Mouse (Mus musculus) megakaryocyte, adult 5-6 weeks (primary cell): Measurements from ENCODE around the gene Uqcrfs1. TPM values are rescaled to one million over a fixed set of nuclear protein-coding genes. Genes with fewer than 3 reads are reported as not detected.

Source experiments
- ATAC-seq: 2 replicates; pipeline ENCODE4 v1.8.0; 2016; ENCODE audit warnings: mild to moderate bottlenecking, inconsistent platforms; ENCODE audit not compliant: poor library complexity, severe bottlenecking
- total RNA-seq, 2 experiments: library from RNA; stranded (forward) in 1 of 2; stranded (reverse) in 1 of 2; fragments of 153-499, 151-499 nt in 1 of 2; fragments of 221-1000, 200-1000 nt in 1 of 2; gene quantifications; 2 replicates each; pipeline versions ENCODE4 v1.2.3 to v1.2.4; 2015 to 2017

Gene Uqcrfs1
- total RNA-seq (2015), result 168 and 198 TPM in 2 replicates
- 108 and 114 TPM in 2 replicates for total RNA-seq (2017)

GRCm38 (mm10) chr13:30544856-30545604 is at the start of gene Uqcrfs1:
Gene Uqcrfs1, minus strand, starts transcription at chr13:30545362.
- peak; percentile 94 for ATAC-seq

GRCm38 (mm10) chr13:30585786-30586185 is 40.6 kb upstream of the Uqcrfs1 start:
- no peak for ATAC-seq

GRCm38 (mm10) chr13:30582541-30582940 is 37.4 kb upstream of the Uqcrfs1 start:
- ATAC-seq, result peak; percentile 94

- ATAC-seq, result no peak
Observed at GRCm38 (mm10) chr13:30578806-30579205, 33.6 kb upstream of the Uqcrfs1 start.

- peak; percentile 95 for ATAC-seq
Observed at GRCm38 (mm10) chr13:30576819-30577218, 31.7 kb upstream of the Uqcrfs1 start.

GRCm38 (mm10) chr13:30572971-30573370 is 27.8 kb upstream of the Uqcrfs1 start:
- peak; percentile 65 for ATAC-seq

GRCm38 (mm10) chr13:30570182-30570581 is 25.0 kb upstream of the Uqcrfs1 start:
- ATAC-seq, result no peak

- no peak for ATAC-seq
Observed at GRCm38 (mm10) chr13:30567571-30567970, 22.4 kb upstream of the Uqcrfs1 start.

GRCm38 (mm10) chr13:30566767-30567166 is 21.6 kb upstream of the Uqcrfs1 start:
- ATAC-seq, result peak; percentile 76

GRCm38 (mm10) chr13:30560603-30561002 is 15.4 kb upstream of the Uqcrfs1 start:
- ATAC-seq, result no peak

GRCm38 (mm10) chr13:30560052-30560451 is 14.9 kb upstream of the Uqcrfs1 start:
- no peak for ATAC-seq

- no peak for ATAC-seq
Observed at GRCm38 (mm10) chr13:30557751-30558150, 12.6 kb upstream of the Uqcrfs1 start.

GRCm38 (mm10) chr13:30553051-30553587 is 8.0 kb upstream of the Uqcrfs1 start:
- no peak for ATAC-seq

- ATAC-seq, result no peak
Observed at GRCm38 (mm10) chr13:30549339-30549738, 4.2 kb upstream of the Uqcrfs1 start.

GRCm38 (mm10) chr13:30548835-30549234 is 3.7 kb upstream of the Uqcrfs1 start:
- ATAC-seq, result peak; percentile 79

GRCm38 (mm10) chr13:30530761-30531160 is 14.4 kb downstream of the Uqcrfs1 start:
- ATAC-seq, result peak; percentile 60

- ATAC-seq, result no peak
Observed at GRCm38 (mm10) chr13:30524961-30525360, 20.2 kb downstream of the Uqcrfs1 start.

GRCm38 (mm10) chr13:30523971-30524370 is 21.2 kb downstream of the Uqcrfs1 start:
- no peak for ATAC-seq

GRCm38 (mm10) chr13:30523246-30523891 is 21.8 kb downstream of the Uqcrfs1 start:
- ATAC-seq, result no peak

GRCm38 (mm10) chr13:30521282-30521902 is 23.8 kb downstream of the Uqcrfs1 start:
- no peak for ATAC-seq

- ATAC-seq, result no peak
Observed at GRCm38 (mm10) chr13:30518191-30518590, 27.0 kb downstream of the Uqcrfs1 start.
